Mouse (Mus musculus) layer of hippocampus, adult 18-20 months (tissue): ENCODE results near the gene Ryr2. TPM values are rescaled to one million over a fixed set of nuclear protein-coding genes. Genes with fewer than 3 reads are reported as not detected.
"Not testable (repeated sequence)": the region's sequence is repeated elsewhere in the genome, so short reads cannot be mapped to it uniquely, and the experiment has no call there.

Source experiments
- DNase-seq, 2 experiments: peaks; one replicate each; pipeline ENCODE4 v3.0.0; 2022; ENCODE audit warnings: low spot score in 2 of 2
- total RNA-seq, 2 experiments: library from RNA; stranded (reverse); gene quantifications; 2 replicates each; pipeline ENCODE4 v1.2.3; 2021

The Ryr2 gene
- total RNA-seq, 2 experiments from 2014 or later: 199 to 219 TPM

GRCm38 (mm10) chr13:11891115-11891514 lies 215.6 kb downstream of the Ryr2 start:
- DNase-seq: peak in 1 of 2 experiments; percentile 30

GRCm38 (mm10) chr13:11884175-11884574 lies 222.6 kb downstream of the Ryr2 start:
- DNase-seq: no peak

- DNase-seq: no peak
Measured at GRCm38 (mm10) chr13:11882359-11882758, 224.4 kb downstream of the Ryr2 start.

- DNase-seq: no peak
Measured at GRCm38 (mm10) chr13:11880503-11881227, 226.1 kb downstream of the Ryr2 start.

- DNase-seq: no peak
Measured at GRCm38 (mm10) chr13:11879037-11879436, 227.7 kb downstream of the Ryr2 start.

GRCm38 (mm10) chr13:11874852-11875251 lies 231.9 kb downstream of the Ryr2 start:
- DNase-seq: no peak

- no peak for DNase-seq
Measured at GRCm38 (mm10) chr13:11869971-11870370, 236.8 kb downstream of the Ryr2 start.

GRCm38 (mm10) chr13:11869486-11869885 lies 237.3 kb downstream of the Ryr2 start:
- DNase-seq: no peak

- peak; percentile 36 to 57 for DNase-seq
Measured at GRCm38 (mm10) chr13:11868979-11869378, 237.8 kb downstream of the Ryr2 start.

- no peak for DNase-seq
Measured at GRCm38 (mm10) chr13:11868056-11868455, 238.7 kb downstream of the Ryr2 start.

- DNase-seq: no peak
Measured at GRCm38 (mm10) chr13:11865261-11865660, 241.5 kb downstream of the Ryr2 start.

- no peak for DNase-seq
Measured at GRCm38 (mm10) chr13:11851691-11852090, 255.1 kb downstream of the Ryr2 start.

- DNase-seq: no peak
Measured at GRCm38 (mm10) chr13:11843889-11844288, 262.9 kb downstream of the Ryr2 start.

- DNase-seq: no peak
Measured at GRCm38 (mm10) chr13:11837870-11838269, 268.9 kb downstream of the Ryr2 start.

- no peak for DNase-seq
Measured at GRCm38 (mm10) chr13:11837152-11837551, 269.6 kb downstream of the Ryr2 start.

- DNase-seq: no peak
Measured at GRCm38 (mm10) chr13:11836304-11837078, 270.3 kb downstream of the Ryr2 start.

GRCm38 (mm10) chr13:11831210-11831609 lies 275.5 kb downstream of the Ryr2 start:
- no peak for DNase-seq

- no peak for DNase-seq
Measured at GRCm38 (mm10) chr13:11825563-11826226, 281.1 kb downstream of the Ryr2 start.

- no peak for DNase-seq
Measured at GRCm38 (mm10) chr13:11818723-11819122, 288.0 kb downstream of the Ryr2 start.

- not testable (repeated sequence) for DNase-seq
Measured at GRCm38 (mm10) chr13:11809365-11809764, 297.4 kb downstream of the Ryr2 start.

- DNase-seq: no peak
Measured at GRCm38 (mm10) chr13:11792536-11792935, 314.2 kb downstream of the Ryr2 start.

- DNase-seq: no peak
Measured at GRCm38 (mm10) chr13:11790536-11790935, 316.2 kb downstream of the Ryr2 start.
